Mouse (Mus musculus): Measurements from ENCODE around the gene Tbcb.
"Not testable (repeated sequence)": the region's sequence is repeated elsewhere in the genome, so short reads cannot be mapped to it uniquely, and the experiment has no call there.

Tbcb gene

GRCm38 (mm10) chr7:30231669-30232454, at the start of gene Tbcb, which contains the start of gene Polr2i:
Gene Tbcb (minus strand): TSS chr7:30232272.
Gene Polr2i (plus strand): TSS chr7:30231948.
- in situ Hi-C loops (cut with MboI, MseI) = no loop called here

- in situ Hi-C loops (cut with MboI, MseI) = no loop called here
Measured at GRCm38 (mm10) chr7:30281522-30281921, 49.5 kb upstream of the Tbcb start.

- in situ Hi-C loops (cut with MboI, MseI) = no loop called here
Measured at GRCm38 (mm10) chr7:30280670-30281138, 48.6 kb upstream of the Tbcb start.

GRCm38 (mm10) chr7:30279951-30280669, 48.0 kb upstream of the Tbcb start, which contains the start of the genes Thap8 and Wdr62:
Gene Thap8 (plus strand): TSS chr7:30280094.
Gene Wdr62 (minus strand): TSS chr7:30280419.
- in situ Hi-C loops (cut with MboI, MseI) = no loop called here

- in situ Hi-C loops (cut with MboI, MseI) = no loop called here
Measured at GRCm38 (mm10) chr7:30279536-30279935, 47.5 kb upstream of the Tbcb start.

GRCm38 (mm10) chr7:30278911-30279310, 46.8 kb upstream of the Tbcb start:
- in situ Hi-C loops (cut with MboI, MseI) = no loop called here

GRCm38 (mm10) chr7:30274383-30274782, 42.3 kb upstream of the Tbcb start:
- in situ Hi-C loops (cut with MboI, MseI) = no loop called here

- in situ Hi-C loops (cut with MboI, MseI) = no loop called here
Measured at GRCm38 (mm10) chr7:30269641-30270040, 37.6 kb upstream of the Tbcb start.

GRCm38 (mm10) chr7:30266780-30267179, 34.7 kb upstream of the Tbcb start:
- in situ Hi-C loops (cut with MboI, MseI) = no loop called here

- in situ Hi-C loops (cut with MboI, MseI) = no loop called here
Measured at GRCm38 (mm10) chr7:30265935-30266334, 33.9 kb upstream of the Tbcb start.

- in situ Hi-C loops (cut with MboI, MseI) = no loop called here
Measured at GRCm38 (mm10) chr7:30265531-30265930, 33.5 kb upstream of the Tbcb start.

GRCm38 (mm10) chr7:30265041-30265440, 33.0 kb upstream of the Tbcb start:
- in situ Hi-C loops (cut with MboI, MseI) = no loop called here

- in situ Hi-C loops (cut with MboI, MseI) = no loop called here
Measured at GRCm38 (mm10) chr7:30251956-30252954, 20.2 kb upstream of the Tbcb start.

- in situ Hi-C loops (cut with MboI, MseI) = not testable (repeated sequence)
Measured at GRCm38 (mm10) chr7:30237374-30237773, 5.3 kb upstream of the Tbcb start.

GRCm38 (mm10) chr7:30235625-30236024, 3.6 kb upstream of the Tbcb start, which contains the start of gene Ovol3:
Gene Ovol3 (minus strand): TSS chr7:30235725.
- in situ Hi-C loops (cut with MboI, MseI) = no loop called here

- in situ Hi-C loops (cut with MboI, MseI) = no loop called here
Measured at GRCm38 (mm10) chr7:30235091-30235490, 3.0 kb upstream of the Tbcb start.

GRCm38 (mm10) chr7:30234276-30234858, 2.3 kb upstream of the Tbcb start:
- in situ Hi-C loops (cut with MboI, MseI) = no loop called here

- in situ Hi-C loops (cut with MboI, MseI) = no loop called here
Measured at GRCm38 (mm10) chr7:30233387-30233786, 1.3 kb upstream of the Tbcb start.

GRCm38 (mm10) chr7:30232631-30233148, 618 bp upstream of the Tbcb start:
- in situ Hi-C loops (cut with MboI, MseI) = no loop called here

- in situ Hi-C loops (cut with MboI, MseI) = no loop called here
Measured at GRCm38 (mm10) chr7:30231328-30231668, 774 bp downstream of the Tbcb start.

- in situ Hi-C loops (cut with MboI, MseI) = no loop called here
Measured at GRCm38 (mm10) chr7:30224206-30224605, 7.9 kb downstream of the Tbcb start.
